Mouse (Mus musculus) cerebellum, postnatal 25 days (tissue): ENCODE results near the gene Tdp2.

Experiments used
- DNase-seq, 2 experiments: peaks; one replicate each; pipeline ENCODE4 v3.0.0; 2021; ENCODE audit warnings: mixed read lengths in 2 of 2

Tdp2 gene

DNA sequence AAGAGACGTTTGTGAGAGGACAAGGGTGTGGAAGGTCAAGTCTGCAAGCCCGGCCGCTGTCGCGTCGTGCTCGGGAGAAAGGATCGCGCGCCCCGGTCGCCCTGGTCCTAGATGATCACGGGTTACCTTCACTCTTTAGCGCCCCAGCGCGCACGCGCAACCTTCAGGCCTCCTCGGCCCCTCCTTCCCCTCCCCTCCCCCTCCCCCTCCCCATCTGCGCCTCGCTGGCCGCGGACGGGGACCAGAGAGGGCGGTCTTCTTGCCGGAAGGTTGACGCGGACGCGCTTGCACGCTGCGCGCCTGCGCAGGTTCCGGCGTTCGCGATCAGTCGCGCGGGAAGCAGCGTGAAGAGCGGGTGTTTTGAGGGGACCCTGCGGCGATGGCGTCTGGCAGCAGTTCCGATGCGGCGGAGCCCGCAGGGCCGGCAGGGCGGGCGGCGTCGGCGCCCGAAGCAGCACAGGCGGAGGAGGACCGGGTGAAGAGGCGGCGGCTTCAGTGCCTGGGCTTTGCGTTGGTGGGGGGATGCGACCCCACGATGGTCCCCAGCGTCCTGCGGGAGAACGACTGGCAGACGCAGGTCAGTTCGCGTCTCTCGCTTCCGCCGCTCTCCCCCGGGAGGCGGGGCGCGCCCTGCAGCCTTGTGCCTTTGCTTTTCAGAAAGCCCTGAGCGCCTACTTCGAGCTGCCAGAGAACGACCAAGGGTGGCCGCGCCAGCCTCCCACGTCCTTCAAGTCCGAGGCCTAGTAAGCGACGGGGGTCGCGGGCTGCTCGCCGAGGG is at the start of gene Tdp2, which contains the start of gene Acot13:
TSS of gene Tdp2 (plus strand) at position 327 of the 778 bp plus-strand sequence.
TSS of gene Acot13 (minus strand) at position 188 of the 778 bp plus-strand sequence.
- peak; percentile 96 to 97 for DNase-seq

- DNase-seq = no peak
These were observed 49.6 kb upstream of the Tdp2 start for GRCm38 (mm10) chr13:24781916-24782315.

DNA sequence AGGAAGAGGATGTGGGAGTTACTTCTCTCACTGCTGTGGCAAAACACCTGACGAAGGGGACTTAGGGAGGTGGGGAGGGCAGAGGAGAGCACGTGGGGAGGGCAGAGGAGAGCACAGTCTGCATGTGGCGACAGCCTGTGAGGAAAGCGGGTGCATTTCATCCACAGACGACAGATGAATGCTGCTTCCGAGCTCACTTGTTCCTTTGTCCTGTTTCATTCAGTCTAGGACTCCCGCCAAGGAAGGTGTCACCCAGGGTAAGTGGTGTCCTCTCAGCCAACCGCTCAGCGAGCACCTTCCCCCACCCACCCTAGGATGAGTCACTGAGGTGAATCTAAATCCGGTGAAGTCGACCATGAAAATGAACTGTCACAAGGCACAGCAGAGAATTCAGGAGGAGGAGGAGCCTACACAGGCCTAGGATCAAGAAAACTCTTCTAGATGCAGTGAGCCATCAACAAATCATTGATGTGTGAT is 45.4 kb upstream of the Tdp2 start:
- DNase-seq = peak; percentile 58 to 77

- DNase-seq = no peak
These were observed 44.0 kb upstream of the Tdp2 start for GRCm38 (mm10) chr13:24787477-24787876.

GRCm38 (mm10) chr13:24791349-24791748 is 40.1 kb upstream of the Tdp2 start:
- no peak for DNase-seq

DNA sequence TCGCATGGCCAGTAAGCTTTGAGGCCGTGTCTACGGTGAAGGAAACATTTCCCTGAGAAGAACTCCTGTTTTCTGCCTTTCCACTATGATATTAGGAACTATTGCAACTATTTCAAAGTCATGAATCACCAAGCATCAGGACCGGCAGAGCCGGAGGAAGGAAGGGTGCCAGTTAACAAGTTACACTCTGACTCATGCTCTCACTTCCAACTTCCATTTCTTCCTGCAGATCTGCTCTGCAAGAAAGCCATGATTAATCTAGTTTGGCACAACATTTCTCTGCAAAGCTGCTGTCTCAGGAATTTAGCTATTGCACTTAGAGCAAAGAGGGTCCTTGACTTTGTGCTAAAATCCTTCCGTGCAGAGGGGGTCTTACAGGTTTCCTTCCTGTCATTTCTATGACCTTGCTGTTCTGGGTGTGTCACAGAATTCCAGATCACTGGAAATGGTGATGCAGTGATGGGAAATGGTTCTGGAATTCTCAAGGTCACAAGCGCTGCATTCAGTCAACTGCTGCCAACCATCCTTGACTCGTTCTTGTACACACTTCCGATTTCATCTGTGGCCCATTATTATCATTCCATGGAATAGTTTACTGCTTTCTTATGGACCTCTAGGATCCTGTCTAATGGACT is 39.0 kb upstream of the Tdp2 start:
- no peak for DNase-seq

- no peak for DNase-seq
These were observed 32.8 kb upstream of the Tdp2 start for GRCm38 (mm10) chr13:24798686-24799085.

DNA sequence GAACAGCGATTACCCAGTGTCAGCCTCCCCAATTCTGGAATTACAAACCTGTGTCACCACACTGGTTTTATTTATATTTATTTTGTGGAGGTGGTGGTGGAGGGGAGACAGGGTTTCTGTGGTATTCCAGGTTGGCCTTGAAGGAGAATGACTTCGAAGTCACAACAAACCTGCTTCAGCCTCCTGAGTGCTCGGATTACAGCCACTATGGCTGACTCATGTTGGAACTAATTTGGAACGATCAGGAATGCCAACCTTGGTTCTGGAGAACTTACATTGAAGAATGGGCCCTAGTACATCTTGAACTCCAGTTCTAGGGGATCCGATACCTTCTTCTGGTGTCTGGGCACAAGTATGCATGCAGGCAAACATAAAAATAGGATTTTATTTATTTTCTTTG is 32.1 kb upstream of the Tdp2 start:
- DNase-seq = no peak

GRCm38 (mm10) chr13:24799925-24800673 is 31.4 kb upstream of the Tdp2 start:
- DNase-seq = peak; percentile 61 to 72

- DNase-seq = peak; percentile 95 to 98
These were observed 30.7 kb upstream of the Tdp2 start for GRCm38 (mm10) chr13:24800674-24801307.

GRCm38 (mm10) chr13:24801308-24801921 is 30.1 kb upstream of the Tdp2 start, which contains the start of gene BC005537:
Gene BC005537, plus strand, starts transcription at chr13:24801657.
- peak; percentile 66 to 70 for DNase-seq

- peak; percentile 22 to 39 for DNase-seq
These were observed 29.3 kb upstream of the Tdp2 start for GRCm38 (mm10) chr13:24802131-24802691.

DNA sequence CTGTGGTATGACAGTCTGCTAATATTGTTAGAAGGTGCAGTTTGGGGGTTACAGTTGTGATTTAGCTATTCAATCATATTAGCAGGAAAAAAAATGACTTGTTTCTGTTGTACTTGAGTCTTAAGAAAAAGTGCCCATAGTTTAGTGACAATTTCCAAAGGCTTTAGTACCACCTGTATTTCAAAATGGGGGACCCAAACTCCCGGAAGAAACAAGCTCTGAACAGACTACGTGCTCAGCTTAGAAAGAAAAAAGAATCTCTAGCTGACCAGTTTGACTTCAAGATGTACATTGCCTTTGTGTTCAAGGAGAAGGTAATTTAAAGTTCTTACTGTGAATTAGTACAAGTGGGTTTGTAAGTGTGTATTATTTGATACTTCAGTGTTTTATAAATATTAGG is 28.3 kb upstream of the Tdp2 start:
- no peak for DNase-seq

- no peak for DNase-seq
These were observed 25.4 kb upstream of the Tdp2 start for GRCm38 (mm10) chr13:24806079-24806478.

GRCm38 (mm10) chr13:24812521-24812920 is 19.0 kb upstream of the Tdp2 start:
- DNase-seq = peak; percentile 22 to 56

GRCm38 (mm10) chr13:24814616-24815015 is 16.9 kb upstream of the Tdp2 start:
- DNase-seq = no peak

- DNase-seq = no peak
These were observed 15.1 kb upstream of the Tdp2 start for GRCm38 (mm10) chr13:24816125-24817092.

GRCm38 (mm10) chr13:24819931-24820330 is 11.5 kb upstream of the Tdp2 start:
- DNase-seq = no peak

- no peak for DNase-seq
These were observed 8.7 kb upstream of the Tdp2 start for GRCm38 (mm10) chr13:24822663-24823343.

DNA sequence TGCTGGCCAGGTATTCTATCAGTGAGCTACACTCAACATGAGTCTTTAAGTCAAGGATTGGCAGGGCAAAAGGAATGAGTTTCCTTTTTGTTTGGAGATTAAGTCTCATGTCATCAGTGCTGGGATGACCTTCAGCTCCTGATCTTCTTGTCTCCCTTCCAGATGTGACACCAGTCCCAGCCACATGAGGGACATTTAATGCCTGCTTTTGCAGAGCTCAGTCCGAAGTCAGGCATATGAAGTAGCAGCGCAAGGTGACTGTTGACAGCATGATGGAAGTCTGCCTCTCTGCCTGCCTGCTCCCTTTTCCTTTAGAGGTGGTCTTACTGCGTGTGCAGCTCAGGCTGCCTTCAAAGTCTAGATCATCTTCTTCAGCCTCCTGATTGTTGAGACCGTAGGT is 6.8 kb upstream of the Tdp2 start:
- no peak for DNase-seq
